Mouse (Mus musculus) MEL (cell line): ENCODE measurements around the gene Usp53.

Experiments used
- CTCF ChIP-seq, 3 experiments: IDR thresholded peaks in 2 of 3; conservative IDR thresholded peaks in 1 of 3; 2 replicates each; pipeline ENCODE4 v1.5.1; 2011 to 2012; ENCODE audit warnings: low read length in 3 of 3, low read depth in 2 of 3, mild to moderate bottlenecking in 2 of 3, improper control_type of control experiment in 1 of 3, inconsistent platforms in 1 of 3, mixed read lengths in 1 of 3, moderate library complexity in 1 of 3; ENCODE audit not compliant: control insufficient read depth in 1 of 3, insufficient read depth in 1 of 3, poor library complexity in 1 of 3, severe bottlenecking in 1 of 3
- GATA1 ChIP-seq: IDR thresholded peaks from 2 replicates; pipeline ENCODE4 v1.6.1; 2011; ENCODE audit warnings: low read depth, low read length, improper control_type of control experiment
- HCFC1 ChIP-seq: IDR thresholded peaks from 2 replicates; pipeline ENCODE4 v1.6.1; 2012; ENCODE audit warnings: low read depth, mild to moderate bottlenecking, inconsistent platforms, low read length, improper control_type of control experiment, moderate library complexity
- MAFK ChIP-seq: IDR thresholded peaks from 2 replicates; pipeline ENCODE4 v1.6.1; 2011; ENCODE audit warnings: low read depth, mild to moderate bottlenecking, low read length, improper control_type of control experiment, borderline replicate concordance
- MAZ ChIP-seq: IDR thresholded peaks from 2 replicates; pipeline ENCODE4 v1.6.1; 2012; ENCODE audit warnings: low read depth, mild to moderate bottlenecking, inconsistent platforms, low read length, improper control_type of control experiment
- MYC ChIP-seq: IDR thresholded peaks from 2 replicates; pipeline ENCODE4 v1.6.1; 2011; ENCODE audit warnings: low read depth, mild to moderate bottlenecking, low read length, improper control_type of control experiment, moderate library complexity
- POLR2A ChIP-seq, 2 experiments: IDR thresholded peaks; 2 replicates each; pipeline ENCODE4 v1.6.1; 2011 to 2012; ENCODE audit warnings: low read length in 2 of 2, mild to moderate bottlenecking in 2 of 2, control low read depth in 1 of 2, improper control_type of control experiment in 1 of 2, low read depth in 1 of 2, moderate library complexity in 1 of 2; ENCODE audit not compliant: control insufficient read depth in 1 of 2, insufficient read depth in 1 of 2, poor library complexity in 1 of 2
- SIN3A ChIP-seq: IDR thresholded peaks from 2 replicates; pipeline ENCODE4 v1.6.1; 2012; ENCODE audit warnings: low read length, improper control_type of control experiment, inconsistent platforms
- TCF12 ChIP-seq: IDR thresholded peaks from 2 replicates; pipeline ENCODE4 v1.6.1; 2014; ENCODE audit warnings: low read depth, mild to moderate bottlenecking, inconsistent platforms, low read length, improper control_type of control experiment, moderate library complexity
- ZMIZ1 ChIP-seq: IDR thresholded peaks from 2 replicates; pipeline ENCODE4 v1.6.1; 2012; ENCODE audit warnings: low read depth, mild to moderate bottlenecking, inconsistent platforms, low read length, improper control_type of control experiment, moderate library complexity
- ZNF384 ChIP-seq: IDR thresholded peaks from 2 replicates; pipeline ENCODE4 v1.6.1; 2012; ENCODE audit warnings: low read depth, mild to moderate bottlenecking, inconsistent platforms, low read length, improper control_type of control experiment

- TF ChIP-seq MAFK (no peak), GATA1 (no peak), ZNF384 (no peak), CTCF (IDR thresholded peaks at IDR 0.05 in 2 of 3, conservative IDR thresholded peaks at IDR 0.05 in 1 of 3; ENCODE audit: control insufficient read depth in 1 of 3, insufficient read depth in 1 of 3, low read depth in 2 of 3, low read length in 3 of 3, poor library complexity in 1 of 3, severe bottlenecking in 1 of 3) (no peak), POLR2A (IDR thresholded peaks at IDR 0.05; ENCODE audit: control insufficient read depth in 1 of 2, insufficient read depth in 1 of 2, low read depth in 1 of 2, low read length in 2 of 2, poor library complexity in 1 of 2) (no peak), MYC (no peak), TCF12 (no peak), ZMIZ1 (no peak), SIN3A (no peak), MAZ (no peak), HCFC1 (no peak)
Measured at GRCm38 (mm10) chr3:122907841-122908240, 76.5 kb downstream of the Usp53 start.
